Mouse (Mus musculus) limb, embryonic 14.5 days (tissue): ENCODE data around the gene Ywhab. TPM values are rescaled to one million over a fixed set of nuclear protein-coding genes. Genes with fewer than 3 reads are reported as not detected.

Source experiments
- ATAC-seq: fragments of 200-750 bp; cut with Nextera tagmentation; 2 replicates; pipeline ENCODE4 v1.8.0; 2017; ENCODE audit warnings: low read depth, moderate number of reproducible peaks, moderate TSS enrichment; ENCODE audit not compliant: low FRiP score
- DNase-seq: peaks from one replicate; pipeline ENCODE4 v3.0.0-alpha.2; 2015; ENCODE audit warnings: low spot score
- H3K27ac ChIP-seq: fragments of 300-500 bp; sonication (generic); replicated peaks from 2 replicates; pipeline ENCODE4 v1.5.1; 2014; ENCODE audit warnings: low read depth, mild to moderate bottlenecking, low read length, moderate library complexity, mixed read lengths
- H3K27me3 ChIP-seq: fragments of 300-500 bp; sonication (generic); 2 replicates; pipeline ENCODE4 v1.6.1; 2014; ENCODE audit warnings: low read length, mixed read lengths; ENCODE audit not compliant: control insufficient read depth, insufficient read depth
- H3K36me3 ChIP-seq: fragments of 300-500 bp; sonication (generic); 2 replicates; pipeline ENCODE4 v1.6.1; 2014; ENCODE audit warnings: mild to moderate bottlenecking, low read length, moderate library complexity, mixed read lengths; ENCODE audit not compliant: control insufficient read depth, insufficient read depth
- H3K4me1 ChIP-seq: fragments of 300-500 bp; sonication (generic); 2 replicates; pipeline ENCODE4 v1.6.1; 2014; ENCODE audit warnings: antibody characterized with exemption, low read length, mixed read lengths; ENCODE audit not compliant: control insufficient read depth, insufficient read depth
- H3K4me2 ChIP-seq: fragments of 300-500 bp; sonication (generic); replicated peaks from 2 replicates; pipeline ENCODE4 v1.6.1; 2014; ENCODE audit warnings: low read depth, mild to moderate bottlenecking, low read length, moderate library complexity; ENCODE audit not compliant: severe bottlenecking
- H3K4me3 ChIP-seq: fragments of 300-500 bp; sonication (generic); replicated peaks from 2 replicates; pipeline ENCODE4 v1.5.1; 2014; ENCODE audit warnings: low read length
- H3K9ac ChIP-seq: fragments of 300-500 bp; sonication (generic); 2 replicates; pipeline ENCODE4 v1.6.1; 2014; ENCODE audit warnings: mild to moderate bottlenecking, low read depth, low read length, moderate library complexity; ENCODE audit not compliant: severe bottlenecking
- H3K9me3 ChIP-seq: fragments of 300-500 bp; sonication (generic); 2 replicates; pipeline ENCODE4 v1.6.1; 2016; ENCODE audit warnings: low read length; ENCODE audit not compliant: control insufficient read depth
- POLR2A ChIP-seq: fragments of 200-500 bp; IDR thresholded peaks from 2 replicates; pipeline ENCODE4 v1.8.0; 2012; ENCODE audit warnings: inconsistent platforms, mild to moderate bottlenecking, moderate library complexity, borderline replicate concordance; ENCODE audit not compliant: insufficient read depth, insufficient read length; ENCODE audit errors: extremely low read depth
- WGBS: fragments of 180-500 bp; shearing (Covaris S2); extraction: QIAGEN DNeasy Blood & Tissue Kit; methylation state at CpG from one replicate; pipeline ENCODE4 v1.1.7; 2014; 5-methylcytosine and 5-hydroxymethylcytosine counted together
- polyA plus RNA-seq, 2 experiments: library from polyadenylated mRNA; depleted of rRNA in 1 of 2; stranded (reverse) in 1 of 2; unstranded in 1 of 2; fragments of >200 nt; fragmentation: Nextera tagmentation in 1 of 2; extraction: Ambion mirVana in 1 of 2; gene quantifications; 2 replicates each; pipeline versions ENCODE4 v1.2.1 to v1.2.3; 2012 to 2014

Ywhab gene
- polyA plus RNA-seq, 2 experiments, result 126 to 277 TPM

- no peaks in the 10 kb centered on the region for H3K27me3 ChIP-seq
- no peak for ATAC-seq
- TF ChIP-seq POLR2A, result no peak
- WGBS, result 78% methylated on average over 2 of the region's 2 CpGs
- no peaks in the 10 kb centered on the region for H3K9me3 ChIP-seq
- peaks cover 7% of the 10 kb centered on the region; the same call in 1 of the 2 replicates for H3K4me1 ChIP-seq
- no peak overlapping the region for H3K9ac ChIP-seq
- H3K27ac ChIP-seq, result no peak overlapping the region
- H3K4me2 ChIP-seq, result no peak overlapping the region
- peaks cover 21% of the 10 kb centered on the region for H3K36me3 ChIP-seq
- no peak for DNase-seq
- H3K4me3 ChIP-seq, result no peak overlapping the region
Measured at GRCm38 (mm10) chr2:164007987-164008545, 13.3 kb downstream of the Ywhab start.

GRCm38 (mm10) chr2:164009227-164009626, 14.5 kb downstream of the Ywhab start:
- Histone ChIP-seq H3K9ac (no peak overlapping the region), H3K4me1 (peaks cover 6% of the 10 kb centered on the region; the same call in 1 of the 2 replicates), H3K27ac (no peak overlapping the region), H3K9me3 (no peaks in the 10 kb centered on the region), H3K27me3 (no peaks in the 10 kb centered on the region), H3K4me2 (no peak overlapping the region), H3K36me3 (peaks cover 32% of the 10 kb centered on the region), H3K4me3 (no peak overlapping the region)
- TF ChIP-seq POLR2A, result no peak
- WGBS, result 92% methylated on average over 6 of the region's 6 CpGs
- ATAC-seq, result no peak
- DNase-seq, result no peak

GRCm38 (mm10) chr2:164010496-164010895, 15.7 kb downstream of the Ywhab start:
- Histone ChIP-seq H3K4me3 (no peak overlapping the region), H3K36me3 (peaks cover 44% of the 10 kb centered on the region), H3K4me2 (no peak overlapping the region), H3K9ac (no peak overlapping the region), H3K27ac (no peak overlapping the region), H3K27me3 (no peaks in the 10 kb centered on the region), H3K4me1 (peaks cover 2% of the 10 kb centered on the region; the same call in 1 of the 2 replicates), H3K9me3 (no peaks in the 10 kb centered on the region)
- no peak for TF ChIP-seq POLR2A
- ATAC-seq (no peak), DNase-seq (no peak)
- 82% methylated on average over 5 of the region's 5 CpGs for WGBS

- 91% methylated on average over 3 of the region's 3 CpGs for WGBS
- Histone ChIP-seq H3K4me3 (no peak overlapping the region), H3K27me3 (no peaks in the 10 kb centered on the region), H3K36me3 (peaks cover 49% of the 10 kb centered on the region), H3K4me1 (peaks cover 2% of the 10 kb centered on the region; the same call in 1 of the 2 replicates), H3K4me2 (no peak overlapping the region), H3K9me3 (no peaks in the 10 kb centered on the region), H3K9ac (no peak overlapping the region), H3K27ac (no peak overlapping the region)
- TF ChIP-seq POLR2A, result no peak
- ATAC-seq (no peak), DNase-seq (no peak)
Measured at GRCm38 (mm10) chr2:164010944-164011343, 16.2 kb downstream of the Ywhab start.

GRCm38 (mm10) chr2:164015304-164015703, 20.5 kb downstream of the Ywhab start:
- H3K36me3 ChIP-seq, result peaks cover 86% of the 10 kb centered on the region
- DNase-seq, result no peak
- H3K27ac ChIP-seq, result no peak overlapping the region
- no peak overlapping the region for H3K4me2 ChIP-seq
- H3K27me3 ChIP-seq, result no peaks in the 10 kb centered on the region
- no peak overlapping the region for H3K9ac ChIP-seq
- TF ChIP-seq POLR2A, result no peak
- H3K4me3 ChIP-seq, result no peak overlapping the region
- no peak for ATAC-seq
- 91% methylated on average over 16 of the region's 16 CpGs for WGBS
- no peaks in the 10 kb centered on the region for H3K4me1 ChIP-seq
- no peaks in the 10 kb centered on the region for H3K9me3 ChIP-seq
